Mouse (Mus musculus) limb, embryonic 13.5 days (tissue): ENCODE measurements around the gene Vwa8. TPM values are rescaled to one million over a fixed set of nuclear protein-coding genes. Genes with fewer than 3 reads are reported as not detected.
A peak's percentile ranks its signal among the peaks of the same experiment; 100 is the strongest.
"Not testable (repeated sequence)": the region's sequence is repeated elsewhere in the genome, so short reads cannot be mapped to it uniquely, and the experiment has no call there.

Experiments used
- ATAC-seq: fragments of 200-750 bp; cut with Nextera tagmentation; 2 replicates; pipeline ENCODE4 v1.8.0; 2017; ENCODE audit warnings: low read depth, moderate number of reproducible peaks, moderate TSS enrichment; ENCODE audit not compliant: low FRiP score
- H3K27ac ChIP-seq: fragments of 300-500 bp; sonication (generic); 2 replicates; pipeline ENCODE4 v1.5.1; 2015; ENCODE audit warnings: inconsistent platforms, mild to moderate bottlenecking, moderate library complexity
- H3K27me3 ChIP-seq: fragments of 300-500 bp; sonication (generic); 2 replicates; pipeline ENCODE4 v1.6.1; 2015; ENCODE audit warnings: mild to moderate bottlenecking, inconsistent platforms
- H3K36me3 ChIP-seq: fragments of 300-500 bp; sonication (generic); 2 replicates; pipeline ENCODE4 v1.6.1; 2015; ENCODE audit warnings: inconsistent platforms, mild to moderate bottlenecking, moderate library complexity
- H3K4me1 ChIP-seq: fragments of 300-500 bp; sonication (generic); 2 replicates; pipeline ENCODE4 v1.6.1; 2015; ENCODE audit warnings: inconsistent platforms
- H3K4me2 ChIP-seq: fragments of 300-500 bp; sonication (generic); replicated peaks from 2 replicates; pipeline ENCODE4 v1.6.1; 2015; ENCODE audit warnings: inconsistent platforms, mild to moderate bottlenecking, moderate library complexity
- H3K4me3 ChIP-seq: fragments of 300-500 bp; sonication (generic); 2 replicates; pipeline ENCODE4 v1.5.1; 2015; ENCODE audit warnings: moderate library complexity, mild to moderate bottlenecking, inconsistent platforms
- H3K9ac ChIP-seq: fragments of 300-500 bp; sonication (generic); 2 replicates; pipeline ENCODE4 v1.6.1; 2015; ENCODE audit warnings: mild to moderate bottlenecking, inconsistent platforms
- H3K9me3 ChIP-seq: fragments of 300-500 bp; sonication (generic); 2 replicates; pipeline ENCODE4 v1.6.1; 2016; ENCODE audit warnings: inconsistent platforms
- WGBS: fragments of 180-500 bp; shearing (Covaris S2); methylation state at CpG from one replicate; pipeline ENCODE4 v1.1.7; 2015; 5-methylcytosine and 5-hydroxymethylcytosine counted together
- polyA plus RNA-seq: library from polyadenylated mRNA; unstranded; fragments of >200 nt; fragmentation: Nextera tagmentation; extraction: Ambion mirVana; gene quantifications from 2 replicates; pipeline ENCODE4 v1.2.1, GENCODE M21; 2015

Vwa8 gene
- polyA plus RNA-seq, 1 experiment from 2014 or later = 11.2 TPM

DNA sequence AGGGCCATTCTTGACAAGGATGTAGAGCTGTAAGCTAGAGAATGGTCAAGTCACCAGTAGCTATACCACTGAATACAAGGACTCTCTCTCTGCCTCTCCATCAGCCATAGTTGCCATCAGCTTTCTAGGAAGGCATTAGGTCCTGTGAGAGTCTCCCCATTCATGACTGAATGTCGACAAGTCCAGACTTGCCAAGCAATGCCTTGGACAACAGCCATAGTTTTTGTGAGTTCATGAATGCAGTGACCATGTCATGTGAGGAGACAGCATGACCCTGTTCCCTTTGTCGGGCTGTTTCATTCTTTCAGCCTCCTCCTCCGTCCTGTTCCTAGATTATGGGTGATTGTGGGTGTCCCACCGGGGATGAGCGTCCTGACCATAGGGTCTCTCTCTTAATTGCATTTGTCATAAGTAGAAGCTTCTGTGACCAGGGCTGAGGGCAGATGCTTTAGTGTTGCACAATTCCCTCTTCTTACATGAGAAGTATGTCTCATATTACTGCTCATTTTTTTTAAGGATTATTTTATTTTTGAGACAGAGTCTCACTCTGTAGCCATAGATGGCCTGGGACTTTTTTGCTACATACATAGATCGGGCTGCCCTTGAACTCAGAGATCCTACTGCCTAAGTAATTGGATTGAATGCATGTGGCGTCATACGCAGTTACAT lies 37.8 kb downstream of the Vwa8 start:
- H3K27me3 ChIP-seq = no peaks in the 10 kb centered on the region
- no peak for ATAC-seq
- no peaks in the 10 kb centered on the region for H3K36me3 ChIP-seq
- H3K4me1 ChIP-seq = peaks cover 10% of the 10 kb centered on the region; the same call in 1 of the 2 replicates
- no peak overlapping the region for H3K4me2 ChIP-seq
- H3K9ac ChIP-seq = no peak overlapping the region
- H3K4me3 ChIP-seq = no peak overlapping the region
- no peak overlapping the region for H3K27ac ChIP-seq
- WGBS = 92% methylated on average over 8 of the region's 8 CpGs
- no peaks in the 10 kb centered on the region for H3K9me3 ChIP-seq

DNA sequence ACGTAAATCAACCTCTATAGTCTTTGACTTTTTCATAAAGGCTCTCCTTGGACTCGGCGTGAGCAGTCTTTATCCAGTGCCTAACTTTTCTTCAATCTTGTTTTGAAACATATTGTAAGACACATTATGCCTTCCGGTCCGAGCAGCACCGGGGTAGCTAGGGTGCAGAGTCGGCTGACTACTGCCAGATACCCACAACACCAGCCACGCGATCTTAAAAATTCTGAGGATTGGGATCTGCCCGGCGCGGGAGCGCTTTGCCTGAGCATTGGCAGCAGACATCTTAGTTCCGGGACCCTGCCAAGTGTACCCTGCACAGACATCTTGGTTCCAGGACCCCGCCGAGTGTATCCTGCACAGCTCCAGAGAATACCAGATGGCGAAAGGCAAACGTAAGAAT lies 38.6 kb downstream of the Vwa8 start:
- H3K4me3 ChIP-seq, H3K9me3 ChIP-seq, ATAC-seq, H3K27me3 ChIP-seq, H3K4me2 ChIP-seq, H3K9ac ChIP-seq, H3K36me3 ChIP-seq, H3K27ac ChIP-seq: not testable (repeated sequence)
- 97% methylated on average over 18 of the region's 18 CpGs for WGBS
- H3K4me1 ChIP-seq = peaks cover 10% of the 10 kb centered on the region; the same call in 1 of the 2 replicates

DNA sequence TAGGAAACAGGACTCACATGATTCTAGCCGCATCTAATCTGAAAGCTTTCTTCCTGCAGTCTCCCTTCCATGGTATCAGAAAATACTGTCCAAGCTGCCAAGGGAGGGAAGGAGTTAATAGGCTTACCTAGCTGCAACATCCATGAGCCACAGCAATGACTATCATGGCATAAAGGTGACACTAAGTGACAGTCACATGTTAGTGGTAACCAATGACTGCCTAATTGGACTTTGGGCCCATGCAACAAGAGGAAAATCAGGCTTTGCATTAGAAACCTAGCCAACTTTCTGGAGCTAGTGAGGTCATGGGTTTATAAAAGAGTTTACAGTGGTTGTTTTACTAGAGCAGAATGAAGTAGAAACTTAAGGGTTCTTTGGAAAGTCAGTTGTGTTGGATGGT lies 46.6 kb downstream of the Vwa8 start:
- H3K27me3 ChIP-seq = no peaks in the 10 kb centered on the region
- H3K4me2 ChIP-seq = no peak overlapping the region
- 0 out of 2 replicates have a peak overlapping the region, but pooled peaks have one; percentile 7 for H3K27ac ChIP-seq
- H3K4me1 ChIP-seq = peaks cover 7% of the 10 kb centered on the region
- H3K36me3 ChIP-seq = no peaks in the 10 kb centered on the region
- no peak for ATAC-seq
- H3K9ac ChIP-seq = no peak overlapping the region
- no peaks in the 10 kb centered on the region for H3K9me3 ChIP-seq
- no peak overlapping the region for H3K4me3 ChIP-seq
- WGBS = 94% methylated on average over 1 of the region's 1 CpGs

DNA sequence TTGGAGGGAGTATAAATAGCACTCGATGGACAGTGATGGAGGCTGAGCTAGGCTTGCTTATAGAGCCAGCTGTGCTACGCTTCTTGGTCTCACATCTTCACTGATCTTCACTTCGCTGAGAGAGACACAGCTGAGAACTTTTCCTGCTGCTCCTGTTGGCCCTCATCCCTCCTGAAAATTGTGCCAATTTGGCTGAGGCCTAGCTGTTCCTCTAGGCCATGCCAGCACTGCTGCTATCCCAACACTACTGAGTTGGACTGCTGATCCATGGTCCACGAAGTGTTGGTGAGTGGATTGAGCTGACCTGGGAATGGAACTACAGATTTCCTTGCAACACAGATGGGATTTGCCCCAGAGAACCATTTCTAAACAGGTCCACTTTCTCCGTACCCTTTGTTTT lies 47.4 kb downstream of the Vwa8 start:
- Histone ChIP-seq H3K4me3 (no peak overlapping the region), H3K27me3 (no peaks in the 10 kb centered on the region), H3K9me3 (no peaks in the 10 kb centered on the region), H3K4me2 (no peak overlapping the region), H3K9ac (no peak overlapping the region), H3K36me3 (no peaks in the 10 kb centered on the region), H3K27ac (no peak overlapping the region), H3K4me1 (peaks cover 14% of the 10 kb centered on the region)
- WGBS = 90% methylated on average over 5 of the region's 5 CpGs
- no peak for ATAC-seq

DNA sequence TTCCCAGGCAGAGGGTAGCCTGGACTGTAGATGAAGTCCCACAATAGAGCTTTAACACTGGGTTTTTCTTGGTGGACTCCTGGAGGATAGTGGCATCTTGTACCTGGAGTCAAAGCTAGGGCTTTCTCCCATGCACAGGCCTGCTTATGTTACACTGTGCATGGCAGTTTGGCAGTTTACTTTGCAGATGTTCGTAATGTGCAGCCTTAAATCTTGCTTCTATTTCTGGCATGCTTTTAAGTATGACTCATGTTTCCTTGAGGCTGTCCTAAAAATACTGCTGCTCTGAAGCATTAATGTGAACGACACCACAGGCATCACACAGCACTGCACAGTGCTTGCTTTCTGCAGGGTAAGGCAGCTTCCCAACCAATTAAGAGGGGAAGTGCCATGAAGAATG lies 51.9 kb downstream of the Vwa8 start:
- 6% methylated on average over 2 of the region's 2 CpGs for WGBS
- Histone ChIP-seq H3K27me3 (no peaks in the 10 kb centered on the region), H3K27ac (peak overlapping the region; percentile 72; the same call in 1 of the 2 replicates), H3K9ac (no peak overlapping the region), H3K4me3 (no peak overlapping the region), H3K36me3 (no peaks in the 10 kb centered on the region), H3K9me3 (no peaks in the 10 kb centered on the region), H3K4me1 (peaks cover 21% of the 10 kb centered on the region), H3K4me2 (0 out of 2 replicates have a peak overlapping the region, but pooled peaks have one; percentile 9)
- ATAC-seq = peak; percentile 91

DNA sequence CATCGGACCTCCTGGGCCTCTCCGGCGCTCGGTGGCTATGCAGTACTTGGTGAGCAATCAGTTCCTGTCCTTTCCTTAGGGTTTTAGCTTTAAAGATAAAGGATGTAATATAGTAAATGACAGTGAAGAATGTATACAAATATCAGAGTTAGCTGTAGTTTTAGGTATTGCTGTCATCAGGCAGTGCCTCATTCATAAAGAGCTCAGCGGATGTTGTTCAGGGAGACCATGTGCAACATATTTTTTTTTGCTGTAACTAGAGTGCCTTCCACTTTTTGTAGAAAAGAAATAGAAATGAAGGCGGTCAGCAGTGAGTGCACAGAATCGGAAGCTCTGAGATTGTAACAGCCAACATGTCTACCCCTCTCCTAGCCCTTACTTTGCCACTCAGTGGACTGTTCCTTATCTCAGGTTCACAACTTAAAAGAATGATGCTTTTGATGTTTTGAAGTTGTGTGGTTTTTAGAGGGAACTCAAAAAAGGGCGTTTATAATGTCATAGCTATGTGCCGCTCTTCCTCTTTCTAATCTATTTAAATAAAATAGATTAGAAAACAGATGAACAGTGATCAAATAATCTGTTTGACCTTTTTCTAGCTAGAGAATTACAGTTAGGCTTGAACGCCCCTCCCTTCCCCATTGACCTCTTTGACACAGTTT lies 59.5 kb downstream of the Vwa8 start:
- Histone ChIP-seq H3K4me1 (0 out of 2 replicates have a peak, but pooled peaks cover 2% of the 10 kb centered on the region), H3K9ac (no peak overlapping the region), H3K27ac (no peak overlapping the region), H3K9me3 (no peaks in the 10 kb centered on the region), H3K36me3 (peaks cover 3% of the 10 kb centered on the region; the same call in 1 of the 2 replicates), H3K4me2 (no peak overlapping the region), H3K4me3 (no peak overlapping the region), H3K27me3 (no peaks in the 10 kb centered on the region)
- no peak for ATAC-seq
- WGBS = 90% methylated on average over 10 of the region's 10 CpGs

DNA sequence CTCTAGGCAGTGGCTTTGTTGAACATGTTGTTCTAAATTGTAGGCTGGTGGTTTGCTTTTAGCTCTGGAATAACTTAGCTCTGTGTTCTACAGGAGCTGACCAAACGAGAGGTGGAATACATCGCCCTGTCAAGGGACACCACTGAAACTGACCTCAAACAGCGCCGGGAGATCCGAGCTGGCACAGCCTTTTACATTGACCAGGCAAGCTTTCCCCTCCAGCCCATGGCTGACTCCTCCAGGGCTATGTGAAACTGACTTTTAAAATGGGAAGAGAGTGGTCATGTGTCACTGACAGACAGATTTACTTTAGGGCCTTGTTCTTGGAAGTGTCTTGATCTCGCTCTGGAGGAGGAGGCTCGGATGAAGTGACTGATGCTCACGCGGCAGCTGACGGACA lies 63.2 kb downstream of the Vwa8 start:
- WGBS = 78% methylated on average over 10 of the region's 10 CpGs
- 0 out of 2 replicates have a peak, but pooled peaks cover 2% of the 10 kb centered on the region for H3K4me1 ChIP-seq
- no peak overlapping the region for H3K27ac ChIP-seq
- no peak overlapping the region for H3K9ac ChIP-seq
- H3K4me3 ChIP-seq = no peak overlapping the region
- H3K27me3 ChIP-seq = no peaks in the 10 kb centered on the region
- no peak for ATAC-seq
- no peak overlapping the region for H3K4me2 ChIP-seq
- H3K9me3 ChIP-seq = no peaks in the 10 kb centered on the region
- H3K36me3 ChIP-seq = peaks cover 3% of the 10 kb centered on the region; the same call in 1 of the 2 replicates

DNA sequence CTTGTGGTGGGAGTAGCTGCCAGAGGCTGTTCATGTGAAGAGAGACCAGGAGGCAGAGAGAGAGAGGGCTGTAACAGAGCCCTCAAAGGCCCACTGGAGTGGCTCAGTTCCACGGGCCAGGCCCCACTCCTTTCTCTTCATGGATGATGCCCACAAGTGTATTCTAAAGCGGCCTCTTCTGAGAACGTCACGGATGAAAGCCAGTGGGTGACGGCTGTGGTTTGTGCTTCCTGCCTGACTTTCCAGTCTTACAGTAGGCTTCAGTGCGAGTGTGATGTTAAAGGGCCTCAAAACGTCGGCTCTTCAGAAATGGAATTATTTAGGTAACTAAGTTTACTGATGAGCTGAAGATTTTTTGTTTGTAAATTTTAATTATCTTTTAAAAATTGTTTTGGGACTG lies 65.3 kb downstream of the Vwa8 start:
- Histone ChIP-seq H3K36me3 (peaks cover 3% of the 10 kb centered on the region; the same call in 1 of the 2 replicates), H3K4me2 (no peak overlapping the region), H3K27me3 (no peaks in the 10 kb centered on the region), H3K9ac (no peak overlapping the region), H3K4me1 (0 out of 2 replicates have a peak, but pooled peaks cover 2% of the 10 kb centered on the region), H3K4me3 (no peak overlapping the region), H3K9me3 (no peaks in the 10 kb centered on the region), H3K27ac (no peak overlapping the region)
- WGBS = 88% methylated on average over 8 of the region's 8 CpGs
- ATAC-seq = no peak

DNA sequence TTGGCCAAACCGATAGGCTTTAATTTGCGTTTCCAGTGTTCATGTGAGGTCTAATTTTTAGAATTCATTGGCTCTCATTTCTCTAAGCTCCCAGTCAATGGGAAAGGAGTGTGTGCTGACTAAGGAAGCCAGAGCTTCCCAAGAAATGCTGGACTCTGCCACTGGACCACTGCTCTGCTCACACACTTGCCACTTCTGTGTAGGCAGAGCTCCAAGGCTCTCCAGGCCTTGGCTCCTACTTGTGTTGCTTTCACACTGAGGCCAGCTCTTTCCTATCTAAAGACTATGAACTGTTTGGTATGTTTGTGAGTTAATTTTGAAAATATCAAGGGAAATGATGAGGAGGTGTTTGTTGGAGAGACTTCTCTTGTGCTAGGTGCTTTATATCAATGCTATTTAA lies 67.8 kb downstream of the Vwa8 start:
- H3K4me2 ChIP-seq = no peak overlapping the region
- H3K27me3 ChIP-seq = no peaks in the 10 kb centered on the region
- H3K4me1 ChIP-seq = peaks cover 6% of the 10 kb centered on the region; the same call in 1 of the 2 replicates
- no peaks in the 10 kb centered on the region for H3K36me3 ChIP-seq
- no peak overlapping the region for H3K27ac ChIP-seq
- 92% methylated on average over 2 of the region's 2 CpGs for WGBS
- no peaks in the 10 kb centered on the region for H3K9me3 ChIP-seq
- no peak overlapping the region for H3K9ac ChIP-seq
- no peak for ATAC-seq
- no peak overlapping the region for H3K4me3 ChIP-seq

DNA sequence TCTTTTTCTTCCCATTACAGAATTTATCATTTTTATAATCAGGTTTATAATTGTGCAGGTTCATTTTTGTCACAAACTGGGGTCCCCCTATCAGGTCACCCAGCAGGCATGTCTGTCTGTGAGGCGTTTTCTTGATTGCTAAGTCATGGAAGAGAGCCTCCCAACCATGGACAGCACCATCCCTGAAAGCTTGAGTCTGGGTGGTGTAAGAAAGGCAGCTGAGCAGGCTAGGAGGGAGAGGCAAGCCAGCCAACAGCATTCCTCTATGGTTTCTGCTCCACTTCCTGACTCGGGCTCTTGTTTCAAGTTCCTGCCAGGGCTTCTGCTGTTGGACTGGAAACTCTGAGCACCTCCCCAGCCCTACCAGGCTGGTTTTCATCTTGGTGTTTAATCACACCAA lies 72.4 kb downstream of the Vwa8 start:
- no peak overlapping the region for H3K4me2 ChIP-seq
- H3K9ac ChIP-seq = no peak overlapping the region
- H3K27me3 ChIP-seq = no peaks in the 10 kb centered on the region
- H3K4me3 ChIP-seq = no peak overlapping the region
- no peak for ATAC-seq
- no peaks in the 10 kb centered on the region for H3K9me3 ChIP-seq
- WGBS = 58% methylated on average over 2 of the region's 2 CpGs
- H3K4me1 ChIP-seq = peaks cover 4% of the 10 kb centered on the region; the same call in 1 of the 2 replicates
- H3K27ac ChIP-seq = no peak overlapping the region
- H3K36me3 ChIP-seq = peaks cover 4% of the 10 kb centered on the region; the same call in 1 of the 2 replicates

DNA sequence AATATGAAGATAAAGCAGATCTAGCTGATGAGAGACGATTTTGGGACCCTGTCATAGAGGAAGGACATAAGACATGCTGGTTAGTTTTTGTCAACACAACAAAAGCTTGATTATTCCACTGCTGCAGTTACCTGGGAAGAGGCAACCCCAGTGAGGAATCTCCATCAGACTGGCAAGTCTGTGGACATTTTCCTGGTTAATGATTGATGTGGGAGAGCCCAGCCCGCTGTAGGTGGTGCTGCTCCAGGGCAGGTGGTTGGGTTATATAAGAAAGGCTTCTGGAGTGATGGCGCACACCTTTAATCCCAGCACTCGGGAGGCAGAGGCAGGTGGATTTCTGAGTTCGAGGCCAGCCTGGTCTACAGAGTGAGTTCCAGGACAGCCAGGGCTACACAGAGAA lies 74.8 kb downstream of the Vwa8 start:
- Histone ChIP-seq H3K4me2 (no peak overlapping the region), H3K4me3 (no peak overlapping the region), H3K27me3 (no peaks in the 10 kb centered on the region), H3K9ac (no peak overlapping the region), H3K36me3 (peaks cover 5% of the 10 kb centered on the region; the same call in 1 of the 2 replicates), H3K27ac (no peak overlapping the region), H3K9me3 (no peaks in the 10 kb centered on the region), H3K4me1 (peaks cover 4% of the 10 kb centered on the region; the same call in 1 of the 2 replicates)
- ATAC-seq = no peak
- WGBS = 90% methylated on average over 5 of the region's 5 CpGs

DNA sequence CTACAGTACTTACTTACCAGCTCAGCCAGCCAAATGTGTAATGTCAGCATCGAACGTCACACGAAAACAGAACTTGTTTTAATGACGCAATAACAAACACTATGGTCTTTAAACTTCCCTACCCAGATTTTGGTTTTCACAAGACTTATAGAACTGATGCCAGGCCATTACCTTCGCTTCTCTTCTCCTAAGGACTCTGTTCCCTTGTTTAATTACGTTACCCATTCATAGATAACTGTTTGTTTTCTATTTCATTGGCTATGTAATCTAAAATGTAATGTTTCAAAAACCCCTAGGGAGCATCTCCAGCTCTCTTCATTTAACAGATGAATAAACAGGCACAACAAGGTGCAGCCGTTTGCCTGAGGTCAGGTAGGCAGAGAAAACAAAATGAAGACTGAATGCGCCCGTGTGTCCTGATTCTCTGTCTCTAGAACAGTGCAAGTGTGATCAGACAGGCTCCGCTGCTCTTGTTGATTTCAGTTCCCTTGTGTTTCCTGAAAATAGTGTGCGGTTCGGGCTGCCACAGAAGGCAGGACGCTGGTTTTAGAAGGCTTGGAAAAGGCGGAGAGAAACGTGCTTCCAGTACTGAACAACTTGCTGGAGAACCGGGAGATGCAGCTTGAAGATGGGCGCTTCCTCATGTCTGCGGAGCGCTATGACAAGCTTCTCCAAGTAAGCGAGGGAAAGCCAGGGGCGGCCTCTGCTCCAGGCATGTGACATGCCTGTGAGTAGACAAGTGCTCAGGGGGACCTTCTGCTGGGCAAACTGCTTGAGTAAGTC lies 76.1 kb downstream of the Vwa8 start:
- no peak overlapping the region for H3K27ac ChIP-seq
- no peak overlapping the region for H3K9ac ChIP-seq
- H3K36me3 ChIP-seq = peaks cover 5% of the 10 kb centered on the region; the same call in 1 of the 2 replicates
- no peaks in the 10 kb centered on the region for H3K27me3 ChIP-seq
- H3K4me3 ChIP-seq = no peak overlapping the region
- WGBS = 83% methylated on average over 21 of the region's 21 CpGs
- H3K9me3 ChIP-seq = no peaks in the 10 kb centered on the region
- H3K4me1 ChIP-seq = no peaks in the 10 kb centered on the region
- no peak overlapping the region for H3K4me2 ChIP-seq
- ATAC-seq = no peak
